Mouse (Mus musculus) retina, postnatal 7 days (tissue): ENCODE measurements around the gene Mtrf1l.
A peak's percentile ranks its signal among the peaks of the same experiment; 100 is the strongest.

ENCODE experiments used
- DNase-seq: peaks from one replicate; pipeline ENCODE4 v3.0.0-alpha.2; 2012; ENCODE audit warnings: low read depth, low spot score

Gene Mtrf1l

GRCm38 (mm10) chr10:5805243-5805730, 18.4 kb downstream of the Mtrf1l start, which contains the start of gene Fbxo5:
Gene Fbxo5 (minus strand): TSS chr10:5805600.
- DNase-seq: peak; percentile 94

GRCm38 (mm10) chr10:5804691-5805156, 19.0 kb downstream of the Mtrf1l start:
- DNase-seq: no peak

DNA sequence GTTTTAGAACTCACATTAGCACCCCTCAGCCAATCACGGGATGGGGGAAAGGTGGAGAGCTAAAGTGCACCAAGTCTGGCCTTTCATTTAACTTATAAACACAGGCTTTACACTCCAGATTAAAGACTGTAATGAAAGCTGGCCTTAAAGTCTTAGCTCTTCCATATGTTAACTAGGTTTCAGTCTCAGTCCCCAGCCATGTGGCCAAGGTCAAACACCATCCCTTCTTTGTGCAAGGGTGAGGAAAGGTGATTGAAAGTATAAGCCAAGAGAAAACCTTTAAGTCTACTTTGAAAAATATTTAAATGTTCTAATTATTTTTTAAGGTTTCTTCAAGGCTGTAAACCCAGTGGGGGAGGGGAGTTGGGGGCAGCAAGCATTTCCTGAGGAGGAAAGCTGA, 20.0 kb downstream of the Mtrf1l start:
- no peak for DNase-seq

DNA sequence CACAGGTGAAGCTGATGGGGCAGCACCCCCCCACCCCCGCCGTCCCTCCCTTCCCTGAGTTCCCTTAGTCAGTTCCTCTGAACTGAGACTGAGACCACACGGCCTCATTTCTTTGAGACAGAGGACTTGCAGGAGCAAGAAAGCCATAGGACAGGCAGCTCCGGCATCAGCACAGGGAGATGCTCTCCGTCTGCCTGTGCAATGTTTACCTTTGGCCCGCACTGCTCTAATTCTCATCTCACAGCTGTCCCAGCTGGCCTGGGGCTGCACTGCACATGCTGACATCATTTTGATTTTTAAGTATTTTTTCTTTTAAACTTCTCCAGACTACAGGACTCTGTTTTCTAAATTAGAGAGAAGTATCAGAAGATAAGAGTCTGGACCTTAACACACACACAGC, 20.8 kb downstream of the Mtrf1l start:
- DNase-seq: no peak

- DNase-seq: no peak
These were observed 23.2 kb downstream of the Mtrf1l start for GRCm38 (mm10) chr10:5800490-5800889.

- DNase-seq: no peak
These were observed 25.6 kb downstream of the Mtrf1l start for GRCm38 (mm10) chr10:5798069-5798468.

- peak; percentile 27 for DNase-seq
These were observed 33.1 kb downstream of the Mtrf1l start for GRCm38 (mm10) chr10:5790657-5791056.

- DNase-seq: no peak
These were observed 36.8 kb downstream of the Mtrf1l start for GRCm38 (mm10) chr10:5786923-5787322.
